Mouse (Mus musculus) limb, embryonic 13.5 days (tissue): ENCODE measurements around the gene Hmcn2. TPM values are rescaled to one million over a fixed set of nuclear protein-coding genes. Genes with fewer than 3 reads are reported as not detected.

Experiments used
- ATAC-seq: fragments of 200-750 bp; cut with Nextera tagmentation; 2 replicates; pipeline ENCODE4 v1.8.0; 2017; ENCODE audit warnings: low read depth, moderate number of reproducible peaks, moderate TSS enrichment; ENCODE audit not compliant: low FRiP score
- H3K27ac ChIP-seq: fragments of 300-500 bp; sonication (generic); 2 replicates; pipeline ENCODE4 v1.5.1; 2015; ENCODE audit warnings: inconsistent platforms, mild to moderate bottlenecking, moderate library complexity
- H3K27me3 ChIP-seq: fragments of 300-500 bp; sonication (generic); 2 replicates; pipeline ENCODE4 v1.6.1; 2015; ENCODE audit warnings: mild to moderate bottlenecking, inconsistent platforms
- H3K36me3 ChIP-seq: fragments of 300-500 bp; sonication (generic); 2 replicates; pipeline ENCODE4 v1.6.1; 2015; ENCODE audit warnings: inconsistent platforms, mild to moderate bottlenecking, moderate library complexity
- H3K4me1 ChIP-seq: fragments of 300-500 bp; sonication (generic); 2 replicates; pipeline ENCODE4 v1.6.1; 2015; ENCODE audit warnings: inconsistent platforms
- H3K4me2 ChIP-seq: fragments of 300-500 bp; sonication (generic); replicated peaks from 2 replicates; pipeline ENCODE4 v1.6.1; 2015; ENCODE audit warnings: inconsistent platforms, mild to moderate bottlenecking, moderate library complexity
- H3K4me3 ChIP-seq: fragments of 300-500 bp; sonication (generic); 2 replicates; pipeline ENCODE4 v1.5.1; 2015; ENCODE audit warnings: moderate library complexity, mild to moderate bottlenecking, inconsistent platforms
- H3K9ac ChIP-seq: fragments of 300-500 bp; sonication (generic); 2 replicates; pipeline ENCODE4 v1.6.1; 2015; ENCODE audit warnings: mild to moderate bottlenecking, inconsistent platforms
- H3K9me3 ChIP-seq: fragments of 300-500 bp; sonication (generic); 2 replicates; pipeline ENCODE4 v1.6.1; 2016; ENCODE audit warnings: inconsistent platforms
- WGBS: fragments of 180-500 bp; shearing (Covaris S2); methylation state at CpG from one replicate; pipeline ENCODE4 v1.1.7; 2015; 5-methylcytosine and 5-hydroxymethylcytosine counted together
- polyA plus RNA-seq: library from polyadenylated mRNA; unstranded; fragments of >200 nt; fragmentation: Nextera tagmentation; extraction: Ambion mirVana; gene quantifications from 2 replicates; pipeline ENCODE4 v1.2.1, GENCODE M21; 2015

Hmcn2 gene
- polyA plus RNA-seq, 1 experiment from 2014 or later, result 0.06 TPM

DNA sequence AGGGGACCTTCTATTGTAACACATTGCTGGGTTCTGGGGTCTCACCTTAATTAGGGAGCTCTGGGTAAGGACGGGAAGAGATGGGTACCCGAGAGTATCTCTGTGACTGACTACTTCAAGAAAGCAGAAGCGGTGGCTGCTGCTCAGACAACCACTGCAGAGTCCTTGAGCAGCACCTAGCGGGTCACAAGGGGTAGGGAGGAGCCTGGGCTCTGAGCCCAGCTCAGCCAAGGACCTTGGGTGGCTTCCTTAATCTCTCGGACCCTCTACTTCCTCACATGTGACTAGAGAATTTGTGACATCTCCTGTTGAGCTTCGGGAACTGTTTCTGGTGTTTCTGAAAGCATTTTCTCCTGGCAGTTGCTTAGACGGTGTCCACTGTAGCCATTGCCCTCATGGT lies 45.1 kb downstream of the Hmcn2 start:
- no peak for ATAC-seq
- Histone ChIP-seq H3K36me3 (no peaks in the 10 kb centered on the region), H3K4me2 (no peak overlapping the region), H3K9ac (no peak overlapping the region), H3K4me3 (no peak overlapping the region), H3K9me3 (no peaks in the 10 kb centered on the region), H3K4me1 (no peaks in the 10 kb centered on the region), H3K27ac (no peak overlapping the region), H3K27me3 (no peaks in the 10 kb centered on the region)
- WGBS, result 73% methylated on average over 7 of the region's 7 CpGs

DNA sequence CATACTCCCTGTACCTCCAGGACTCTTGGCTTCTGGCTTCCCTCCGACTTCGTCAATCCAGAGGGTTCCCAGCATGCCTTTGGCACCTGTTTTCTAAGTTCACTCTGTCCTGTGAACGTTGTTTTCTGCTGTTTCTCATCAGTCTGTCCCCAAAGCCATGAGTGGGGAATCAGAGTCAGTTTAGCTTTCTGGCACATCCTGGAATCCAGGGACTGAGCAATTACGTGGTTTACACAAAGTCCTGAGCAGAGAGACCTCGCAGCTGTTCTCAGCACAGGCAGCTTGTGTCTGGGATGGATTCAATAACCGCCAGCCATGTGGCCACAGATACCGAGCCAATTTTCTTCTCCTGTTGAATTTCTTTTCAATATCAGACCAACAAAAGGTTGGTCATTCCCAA lies 53.0 kb downstream of the Hmcn2 start:
- Histone ChIP-seq H3K36me3 (no peaks in the 10 kb centered on the region), H3K4me3 (no peak overlapping the region), H3K9me3 (peaks cover 5% of the 10 kb centered on the region; the same call in 1 of the 2 replicates), H3K9ac (no peak overlapping the region), H3K27me3 (no peaks in the 10 kb centered on the region; the same call in 1 of the 2 replicates), H3K4me2 (no peak overlapping the region), H3K4me1 (0 out of 2 replicates have a peak, but pooled peaks cover 3% of the 10 kb centered on the region), H3K27ac (no peak overlapping the region)
- no peak for ATAC-seq
- WGBS, result 69% methylated on average over 7 of the region's 7 CpGs

DNA sequence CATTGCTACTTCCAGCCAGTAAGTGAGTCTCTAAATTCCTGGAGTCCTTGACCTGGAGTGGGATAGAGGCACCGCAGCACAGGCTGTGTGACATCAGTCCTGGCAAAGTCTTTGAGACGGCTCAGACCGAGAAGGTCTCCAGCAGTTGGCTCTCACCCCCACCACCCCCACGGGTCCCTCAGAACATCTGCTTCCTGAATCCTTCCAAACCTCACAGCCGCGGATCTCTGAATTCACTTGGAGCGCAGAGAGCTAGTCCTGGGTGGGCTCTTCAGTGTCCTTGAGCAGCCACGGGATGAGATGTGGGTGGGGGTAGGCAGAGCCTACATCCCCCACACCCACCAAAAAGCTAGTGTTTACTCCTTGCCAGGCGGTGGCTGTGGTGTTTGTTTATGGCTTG lies 57.2 kb downstream of the Hmcn2 start:
- Histone ChIP-seq H3K4me1 (0 out of 2 replicates have a peak, but pooled peaks cover 3% of the 10 kb centered on the region), H3K9ac (no peak overlapping the region), H3K4me2 (no peak overlapping the region), H3K27me3 (no peaks in the 10 kb centered on the region; the same call in none of the 2 replicates), H3K27ac (no peak overlapping the region), H3K9me3 (peaks cover 9% of the 10 kb centered on the region; the same call in 1 of the 2 replicates), H3K36me3 (no peaks in the 10 kb centered on the region), H3K4me3 (no peak overlapping the region)
- no peak; the same call in 1 of the 2 replicates for ATAC-seq
- 69% methylated on average over 9 of the region's 9 CpGs for WGBS

DNA sequence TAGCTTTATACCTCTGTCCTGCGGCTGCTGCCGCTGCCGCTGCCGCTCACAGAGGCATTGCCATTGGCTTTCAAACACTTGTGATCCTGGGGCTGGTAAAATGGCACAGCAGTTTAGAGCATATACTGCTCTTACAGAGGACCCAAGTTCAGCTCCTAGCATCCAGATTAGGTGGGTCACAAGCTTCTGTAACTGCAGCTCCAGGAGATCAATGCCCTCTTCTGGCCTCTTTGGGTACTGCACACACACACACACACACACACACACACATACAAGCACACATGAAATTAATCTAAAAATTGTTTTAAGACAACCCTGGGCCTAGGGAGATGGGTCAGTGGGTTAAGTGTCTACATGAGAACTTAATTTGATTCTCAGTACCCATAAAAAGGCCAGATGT lies 58.0 kb downstream of the Hmcn2 start:
- WGBS, result 96% methylated on average over 4 of the region's 4 CpGs
- H3K9ac ChIP-seq, result no peak overlapping the region
- no peak for ATAC-seq
- H3K27ac ChIP-seq, result no peak overlapping the region
- H3K4me3 ChIP-seq, result no peak overlapping the region
- H3K4me2 ChIP-seq, result no peak overlapping the region
- 0 out of 2 replicates have a peak, but pooled peaks cover 3% of the 10 kb centered on the region for H3K4me1 ChIP-seq
- peaks cover 9% of the 10 kb centered on the region; the same call in 1 of the 2 replicates for H3K9me3 ChIP-seq
- no peaks in the 10 kb centered on the region for H3K36me3 ChIP-seq
- no peaks in the 10 kb centered on the region; the same call in none of the 2 replicates for H3K27me3 ChIP-seq

DNA sequence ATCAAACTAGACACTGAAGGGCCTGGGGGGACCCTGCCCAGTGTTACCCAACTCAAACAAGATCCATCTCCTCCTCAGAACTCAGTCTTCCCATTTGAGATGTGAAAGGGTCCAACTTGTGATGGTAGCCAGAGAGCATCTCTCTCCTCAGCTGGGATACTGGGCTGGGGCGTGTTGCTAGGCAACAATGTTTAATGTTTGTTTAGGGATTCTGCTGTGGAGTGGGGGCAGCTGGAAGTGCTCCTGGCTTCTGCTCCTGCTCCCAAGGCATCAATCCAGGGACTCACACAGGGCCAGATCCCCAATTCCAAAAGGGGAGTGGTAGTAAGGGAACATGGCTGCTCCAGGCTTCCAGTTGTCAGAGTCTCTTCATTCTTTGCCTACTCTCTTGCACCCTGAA lies 60.2 kb downstream of the Hmcn2 start:
- no peak overlapping the region for H3K4me3 ChIP-seq
- H3K9me3 ChIP-seq, result peaks cover 9% of the 10 kb centered on the region; the same call in 1 of the 2 replicates
- 0 out of 2 replicates have a peak, but pooled peaks cover 3% of the 10 kb centered on the region for H3K4me1 ChIP-seq
- no peaks in the 10 kb centered on the region for H3K36me3 ChIP-seq
- H3K27ac ChIP-seq, result no peak overlapping the region
- no peak overlapping the region for H3K9ac ChIP-seq
- no peaks in the 10 kb centered on the region; the same call in 1 of the 2 replicates for H3K27me3 ChIP-seq
- 70% methylated on average over 1 of the region's 1 CpGs for WGBS
- no peak overlapping the region for H3K4me2 ChIP-seq
- no peak for ATAC-seq

DNA sequence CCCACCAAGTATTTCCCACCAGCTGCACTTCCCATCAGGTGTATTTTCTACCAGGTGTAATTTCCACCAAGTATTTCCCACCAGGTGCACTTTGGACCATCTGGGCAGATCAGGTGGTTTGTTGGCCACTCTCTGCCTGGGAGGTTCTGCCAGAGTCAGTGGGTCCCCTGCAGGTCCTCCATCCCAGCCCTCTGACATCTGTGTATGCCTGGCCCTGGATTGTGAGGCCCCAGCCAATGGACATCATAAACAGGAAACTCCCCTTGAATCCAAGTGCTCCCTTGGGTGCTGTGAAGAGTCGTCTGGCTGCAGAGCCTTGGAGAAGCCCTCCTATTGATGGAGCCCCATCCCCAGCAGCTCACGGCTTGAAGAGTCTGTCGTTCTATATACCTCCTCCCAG lies 61.8 kb downstream of the Hmcn2 start:
- Histone ChIP-seq H3K27ac (no peak overlapping the region), H3K4me3 (no peak overlapping the region), H3K9ac (no peak overlapping the region), H3K4me2 (no peak overlapping the region), H3K27me3 (no peaks in the 10 kb centered on the region; the same call in 1 of the 2 replicates), H3K4me1 (0 out of 2 replicates have a peak, but pooled peaks cover 3% of the 10 kb centered on the region), H3K9me3 (peaks cover 9% of the 10 kb centered on the region; the same call in 1 of the 2 replicates), H3K36me3 (no peaks in the 10 kb centered on the region)
- WGBS, result 42% methylated on average over 3 of the region's 3 CpGs
- ATAC-seq, result peak; percentile 33; the same call in 1 of the 2 replicates

DNA sequence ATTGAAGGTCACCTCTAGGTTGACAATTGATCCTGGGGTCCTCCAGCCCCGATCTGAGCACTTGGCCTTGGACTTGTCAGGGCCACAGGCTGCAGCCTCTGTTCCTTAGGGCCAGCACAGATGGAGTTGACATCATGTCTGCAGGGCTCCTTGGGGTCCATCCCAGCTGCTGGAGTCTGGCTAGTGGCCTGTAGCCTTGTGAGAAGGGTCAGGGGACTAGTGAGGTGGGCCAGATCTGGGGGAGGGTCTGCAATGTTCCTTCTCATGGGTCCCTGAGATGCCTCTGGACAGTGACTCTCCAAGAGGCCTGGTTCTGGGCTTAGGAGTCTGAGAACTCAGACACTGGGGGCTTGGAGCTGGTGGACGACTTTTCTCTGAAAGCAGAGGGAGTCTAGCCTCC lies 63.3 kb downstream of the Hmcn2 start:
- Histone ChIP-seq H3K4me3 (no peak overlapping the region), H3K9me3 (peaks cover under 1% of the 10 kb centered on the region; the same call in 1 of the 2 replicates), H3K4me2 (no peak overlapping the region), H3K27ac (no peak overlapping the region), H3K27me3 (no peaks in the 10 kb centered on the region; the same call in 1 of the 2 replicates), H3K9ac (no peak overlapping the region), H3K36me3 (no peaks in the 10 kb centered on the region), H3K4me1 (no peaks in the 10 kb centered on the region)
- 64% methylated on average over 2 of the region's 2 CpGs for WGBS
- ATAC-seq, result no peak

DNA sequence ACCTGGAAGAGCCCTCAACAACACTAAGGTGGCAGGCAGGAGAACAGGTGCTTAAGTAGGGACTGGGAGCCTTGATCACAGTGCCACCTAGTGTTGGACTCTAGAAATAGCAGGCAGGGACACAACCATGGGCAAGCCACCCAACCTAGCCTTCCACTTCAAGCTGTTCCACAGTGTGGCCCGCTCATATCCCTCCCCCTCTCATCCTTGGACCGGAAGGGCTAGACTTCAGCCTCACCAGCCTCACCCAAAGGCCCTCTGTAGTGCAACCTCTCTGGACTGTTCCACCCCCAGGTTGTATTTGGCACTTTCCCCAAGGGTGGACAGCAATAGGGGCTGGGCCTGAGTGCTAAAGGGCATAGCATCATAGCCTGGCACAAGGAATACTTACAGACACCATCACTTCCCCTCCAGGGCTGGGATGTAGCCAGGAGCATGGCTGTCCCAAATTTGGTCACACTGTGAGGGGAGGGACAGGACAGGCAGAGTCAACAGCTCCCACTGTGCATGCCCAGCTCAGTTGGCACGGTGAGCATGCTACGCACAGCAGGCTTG lies 67.2 kb downstream of the Hmcn2 start:
- H3K27me3 ChIP-seq, result no peaks in the 10 kb centered on the region
- no peaks in the 10 kb centered on the region for H3K4me1 ChIP-seq
- H3K4me3 ChIP-seq, result no peak overlapping the region
- H3K9me3 ChIP-seq, result no peaks in the 10 kb centered on the region
- WGBS, result 58% methylated on average over 4 of the region's 4 CpGs
- ATAC-seq, result peak; percentile 55
- no peak overlapping the region for H3K4me2 ChIP-seq
- H3K36me3 ChIP-seq, result no peaks in the 10 kb centered on the region
- no peak overlapping the region for H3K27ac ChIP-seq
- no peak overlapping the region for H3K9ac ChIP-seq

DNA sequence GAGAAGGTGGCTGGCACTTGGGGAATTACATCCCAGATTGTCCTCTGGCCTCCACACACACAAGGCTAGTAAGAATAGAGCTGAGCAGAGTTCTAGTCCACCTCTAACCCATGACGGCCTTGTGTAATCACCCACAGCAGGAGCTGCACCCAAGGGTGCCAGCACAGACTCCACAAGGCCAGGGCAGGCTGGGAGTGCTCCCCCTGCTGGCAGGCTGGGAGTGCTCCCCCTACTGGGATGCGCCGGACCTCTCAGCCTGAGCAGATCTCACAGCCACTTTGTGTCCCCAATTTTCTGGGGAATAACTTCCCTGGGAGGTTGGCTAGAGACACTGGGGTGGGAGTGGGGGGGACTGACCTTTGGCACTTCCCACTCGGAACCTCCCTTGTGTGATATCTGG lies 68.7 kb downstream of the Hmcn2 start:
- Histone ChIP-seq H3K4me3 (no peak overlapping the region), H3K9ac (no peak overlapping the region), H3K27me3 (no peaks in the 10 kb centered on the region), H3K27ac (no peak overlapping the region), H3K9me3 (no peaks in the 10 kb centered on the region), H3K4me1 (no peaks in the 10 kb centered on the region), H3K36me3 (no peaks in the 10 kb centered on the region), H3K4me2 (no peak overlapping the region)
- ATAC-seq, result no peak
- WGBS, result 32% methylated on average over 4 of the region's 4 CpGs

DNA sequence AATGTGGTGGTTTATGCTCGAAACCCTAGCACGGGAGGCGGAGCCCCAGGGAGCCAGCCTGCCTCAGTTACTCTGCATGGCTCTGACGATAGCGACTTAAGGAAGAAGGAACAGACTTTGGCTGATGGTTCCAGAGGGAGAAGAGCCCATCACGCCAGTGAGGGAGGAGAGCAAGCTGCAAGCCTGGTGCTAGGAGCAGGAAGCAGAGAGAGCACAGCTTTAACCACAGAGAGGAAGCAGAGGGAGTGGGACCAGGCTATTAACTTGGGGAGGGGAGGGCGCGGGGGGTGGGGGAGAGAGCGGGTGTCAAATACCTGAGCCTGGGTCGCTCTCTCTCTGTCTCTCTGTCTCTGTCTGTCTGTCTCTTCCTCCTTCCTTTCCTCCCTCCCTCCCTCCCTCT lies 102.8 kb downstream of the Hmcn2 start:
- 57% methylated on average over 10 of the region's 10 CpGs for WGBS

DNA sequence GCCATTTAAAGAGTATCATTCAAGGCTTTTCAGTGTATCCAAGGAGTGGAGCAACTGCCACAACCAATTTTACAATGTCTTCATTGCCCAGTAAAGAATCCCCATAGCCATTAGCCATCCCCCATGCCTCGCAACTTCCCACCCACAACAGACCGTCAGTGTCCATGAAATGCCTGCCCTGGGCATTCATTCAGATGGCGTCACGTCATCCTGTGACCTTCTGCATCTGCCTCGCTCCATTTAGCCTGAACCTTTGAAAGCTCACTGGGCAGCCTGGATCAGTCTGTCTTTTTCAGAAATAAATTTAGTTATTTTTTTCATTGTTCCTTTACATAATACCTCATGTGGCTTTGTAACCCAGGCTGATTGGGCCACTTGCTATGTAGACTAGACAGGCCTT lies 103.8 kb downstream of the Hmcn2 start:
- Histone ChIP-seq H3K9ac (no peak overlapping the region), H3K4me3 (no peak overlapping the region), H3K36me3 (no peaks in the 10 kb centered on the region), H3K27ac (no peak overlapping the region), H3K27me3 (peaks cover 3% of the 10 kb centered on the region; the same call in 1 of the 2 replicates), H3K4me2 (no peak overlapping the region), H3K9me3 (no peaks in the 10 kb centered on the region), H3K4me1 (no peaks in the 10 kb centered on the region)
- 76% methylated on average over 5 of the region's 5 CpGs for WGBS
- ATAC-seq, result no peak

More for the DNA sequence above, 102.8 kb downstream of the Hmcn2 start:
- no peak overlapping the region for H3K4me3 ChIP-seq
- no peak overlapping the region for H3K27ac ChIP-seq
- H3K36me3 ChIP-seq, result no peaks in the 10 kb centered on the region
- no peak overlapping the region for H3K9ac ChIP-seq
- ATAC-seq, result no peak
- H3K4me2 ChIP-seq, result no peak overlapping the region
- peaks cover 3% of the 10 kb centered on the region; the same call in 1 of the 2 replicates for H3K27me3 ChIP-seq
- H3K4me1 ChIP-seq, result no peaks in the 10 kb centered on the region
- H3K9me3 ChIP-seq, result no peaks in the 10 kb centered on the region

DNA sequence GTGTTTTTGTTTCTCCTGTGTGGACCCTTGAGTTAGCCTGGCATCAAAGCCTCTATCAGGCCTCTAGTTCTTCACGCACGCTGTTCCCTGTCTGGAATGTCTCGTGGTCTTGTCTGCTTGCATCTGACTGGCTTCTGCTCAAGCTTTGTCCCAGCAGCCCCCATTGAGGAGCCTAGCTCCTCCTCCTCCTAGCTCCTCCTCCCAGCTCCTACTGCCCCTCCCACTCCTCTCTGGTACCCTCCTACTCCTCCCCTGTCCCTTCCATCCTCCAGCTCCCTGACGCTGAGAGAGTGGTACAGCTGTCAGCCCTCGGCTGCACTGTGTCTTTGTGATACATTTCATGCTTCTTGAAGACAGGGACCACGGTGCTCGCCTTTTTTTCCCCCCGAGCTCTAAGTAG lies 104.4 kb downstream of the Hmcn2 start:
- Histone ChIP-seq H3K27me3 (peaks cover 3% of the 10 kb centered on the region; the same call in 1 of the 2 replicates), H3K4me1 (no peaks in the 10 kb centered on the region), H3K36me3 (no peaks in the 10 kb centered on the region), H3K4me3 (no peak overlapping the region), H3K9me3 (no peaks in the 10 kb centered on the region), H3K27ac (no peak overlapping the region), H3K9ac (no peak overlapping the region), H3K4me2 (no peak overlapping the region)
- no peak for ATAC-seq
- 35% methylated on average over 8 of the region's 8 CpGs for WGBS

DNA sequence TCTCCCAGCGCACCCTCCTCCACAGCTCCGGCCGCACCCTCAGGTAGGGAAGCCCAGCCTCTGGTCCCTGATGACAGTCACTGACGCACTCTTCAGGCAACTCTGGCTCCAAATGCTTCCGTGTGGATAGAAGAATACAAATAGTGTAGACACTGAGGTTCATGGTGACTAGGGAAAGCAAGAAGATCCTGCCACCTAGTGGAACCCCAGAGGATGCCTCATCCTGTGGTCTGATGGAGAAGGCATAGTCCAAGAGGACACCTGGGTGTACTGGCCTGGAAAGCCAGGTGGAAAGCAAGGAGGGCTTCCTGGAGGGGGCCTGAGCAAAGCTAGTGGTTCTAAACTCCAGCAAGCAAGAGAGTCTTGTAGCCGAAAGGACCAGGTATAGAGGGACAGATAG lies 106.7 kb downstream of the Hmcn2 start:
- H3K27me3 ChIP-seq, result peaks cover 3% of the 10 kb centered on the region; the same call in 1 of the 2 replicates
- no peak overlapping the region for H3K9ac ChIP-seq
- H3K9me3 ChIP-seq, result no peaks in the 10 kb centered on the region
- H3K4me1 ChIP-seq, result no peaks in the 10 kb centered on the region
- no peak overlapping the region for H3K4me2 ChIP-seq
- no peak overlapping the region for H3K27ac ChIP-seq
- no peaks in the 10 kb centered on the region for H3K36me3 ChIP-seq
- 85% methylated on average over 6 of the region's 6 CpGs for WGBS
- H3K4me3 ChIP-seq, result no peak overlapping the region
- ATAC-seq, result no peak
